Mouse (Mus musculus) adrenal gland, postnatal 4 days (tissue): ENCODE measurements around the gene Adprh. TPM values are rescaled to one million over a fixed set of nuclear protein-coding genes. Genes with fewer than 3 reads are reported as not detected.
"Not testable (repeated sequence)": the region's sequence is repeated elsewhere in the genome, so short reads cannot be mapped to it uniquely, and the experiment has no call there.

Source experiments
- DNase-seq, 2 experiments: peaks; one replicate each; pipeline ENCODE4 v3.0.0; 2021 to 2022; ENCODE audit warnings: low spot score in 2 of 2, mixed read lengths in 2 of 2
- long read RNA-seq, 2 experiments: library from polyadenylated mRNA; stranded (forward); transcript quantifications; one replicate each; pipeline ENCODE4 v2.0.0; 2021
- total RNA-seq, 2 experiments: library from RNA; stranded (reverse); gene quantifications; 2 replicates each; pipeline ENCODE4 v1.2.3; 2021

The Adprh gene
- total RNA-seq = 10 to 100 TPM; 54.7 to 55.4 TPM
- long read RNA-seq, experiment 1, transcript Adprh-201 (4 exons, 2,966 nt) = major isoform, 115 of 129 reads
- long read RNA-seq, experiment 1, partial matches to known transcripts = 3 of 129 reads
- long read RNA-seq, experiment 1, other reads (novel, unspliced or antisense) = 11 of 129 reads
- long read RNA-seq, experiment 2, transcript Adprh-201 (4 exons, 2,966 nt) = major isoform, 197 of 217 reads
- long read RNA-seq, experiment 2, partial matches to known transcripts = 7 of 217 reads
- long read RNA-seq, experiment 2, other reads (novel, unspliced or antisense) = 13 of 217 reads

GRCm38 (mm10) chr16:38452442-38453202 is at the start of gene Adprh:
TSS of gene Adprh (minus strand) at chr16:38452703.
- DNase-seq = peak; percentile 81 to 88

- DNase-seq = no peak
Observed at GRCm38 (mm10) chr16:38496604-38497140, 44.2 kb upstream of the Adprh start.

DNA sequence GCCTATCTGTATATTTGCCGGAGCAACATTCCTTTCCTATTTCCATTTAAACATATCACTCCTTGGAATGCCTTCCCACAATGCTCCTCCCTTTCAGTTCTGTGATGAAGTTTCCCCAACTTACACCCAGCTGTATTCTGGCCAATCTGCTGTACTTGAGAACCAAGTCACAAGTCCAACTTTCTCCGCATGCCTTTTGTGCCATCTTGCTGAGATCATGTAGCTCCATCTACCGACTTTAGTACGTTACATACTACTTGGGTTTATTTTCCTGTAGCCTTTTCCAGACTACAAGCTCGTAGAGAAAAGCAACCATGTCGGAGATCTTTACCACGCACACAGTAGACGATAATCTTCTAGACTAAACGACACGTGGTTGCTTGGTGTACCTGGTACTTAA is 41.4 kb upstream of the Adprh start:
- DNase-seq = no peak

DNA sequence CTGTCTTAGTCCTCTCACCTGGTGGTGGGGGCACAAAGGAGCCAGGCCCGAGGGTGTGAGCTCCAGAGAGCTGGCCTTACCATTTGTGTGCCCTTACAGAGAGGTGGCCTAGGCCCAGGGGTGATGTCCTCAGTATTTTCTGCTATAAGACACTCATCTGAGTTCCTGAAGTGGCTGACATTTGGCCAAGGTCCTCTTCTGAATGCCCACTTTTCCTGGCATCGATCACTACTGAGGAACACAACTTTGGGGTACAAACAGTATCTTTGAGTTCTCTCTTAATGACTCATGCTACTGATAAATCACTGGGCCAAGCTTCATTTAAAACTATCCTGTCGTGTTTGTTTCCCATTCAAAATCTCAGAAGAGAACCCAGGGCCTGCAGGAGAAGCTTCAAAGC is 40.0 kb upstream of the Adprh start:
- DNase-seq = no peak

- DNase-seq = no peak
Observed at GRCm38 (mm10) chr16:38483582-38484309, 31.2 kb upstream of the Adprh start.

GRCm38 (mm10) chr16:38482780-38483562 is 30.5 kb upstream of the Adprh start:
- no peak for DNase-seq

DNA sequence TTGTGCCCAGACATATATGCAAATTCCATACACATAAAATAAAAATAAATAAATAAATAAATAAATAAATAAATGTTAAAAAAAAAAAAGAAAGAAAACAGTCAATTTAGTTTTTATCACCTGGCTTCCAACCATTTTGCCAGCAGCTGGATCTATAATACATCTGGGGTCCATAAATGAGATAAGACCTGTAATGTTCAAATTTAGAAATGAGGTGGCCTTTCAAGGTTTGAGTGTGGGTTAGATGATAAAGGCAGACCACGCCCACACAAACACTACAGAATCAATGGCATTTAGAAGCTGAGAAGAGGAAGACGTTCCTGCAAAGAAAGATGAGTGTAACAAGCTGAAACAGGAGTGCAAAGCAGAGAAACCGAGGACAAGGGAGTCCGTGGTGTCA is 28.8 kb upstream of the Adprh start:
- DNase-seq = no peak

- no peak for DNase-seq
Observed at GRCm38 (mm10) chr16:38478296-38478695, 25.8 kb upstream of the Adprh start.

- DNase-seq = not testable (repeated sequence)
Observed at GRCm38 (mm10) chr16:38477241-38477608, 24.7 kb upstream of the Adprh start.

- DNase-seq = peak in 1 of 2 experiments; percentile 13
Observed at GRCm38 (mm10) chr16:38476312-38477240, 24.1 kb upstream of the Adprh start.

GRCm38 (mm10) chr16:38475681-38476311 is 23.3 kb upstream of the Adprh start:
- no peak for DNase-seq

DNA sequence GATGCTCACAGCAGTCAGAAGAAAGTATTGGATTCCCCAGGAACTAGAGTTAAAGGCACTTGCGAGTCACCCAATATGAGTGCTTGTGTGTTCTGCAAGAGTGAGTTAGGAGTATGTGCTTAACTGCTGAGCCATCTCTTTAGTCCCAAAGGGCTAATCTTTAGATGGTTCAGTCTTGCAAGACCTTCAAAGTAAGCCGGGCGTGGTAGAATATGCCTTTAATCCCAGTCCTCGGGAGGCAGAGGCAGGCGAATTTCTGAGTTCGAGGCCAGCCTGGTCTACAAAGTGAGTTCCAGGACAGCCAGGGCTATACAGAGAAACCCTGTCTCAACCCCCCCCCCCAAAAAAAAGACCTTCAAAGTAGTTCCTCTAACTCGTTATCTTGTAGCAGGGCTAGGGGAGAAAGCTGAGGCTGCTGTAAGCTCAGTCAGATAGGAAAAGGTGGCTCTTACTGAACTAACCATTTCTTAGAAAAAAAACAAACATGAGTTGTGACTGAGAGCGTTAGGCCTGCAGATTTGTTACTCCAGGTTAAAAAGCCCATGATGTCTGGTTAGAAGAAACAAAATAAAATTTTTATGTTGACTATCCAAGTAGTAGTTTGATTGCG is 22.3 kb upstream of the Adprh start:
- no peak for DNase-seq

DNA sequence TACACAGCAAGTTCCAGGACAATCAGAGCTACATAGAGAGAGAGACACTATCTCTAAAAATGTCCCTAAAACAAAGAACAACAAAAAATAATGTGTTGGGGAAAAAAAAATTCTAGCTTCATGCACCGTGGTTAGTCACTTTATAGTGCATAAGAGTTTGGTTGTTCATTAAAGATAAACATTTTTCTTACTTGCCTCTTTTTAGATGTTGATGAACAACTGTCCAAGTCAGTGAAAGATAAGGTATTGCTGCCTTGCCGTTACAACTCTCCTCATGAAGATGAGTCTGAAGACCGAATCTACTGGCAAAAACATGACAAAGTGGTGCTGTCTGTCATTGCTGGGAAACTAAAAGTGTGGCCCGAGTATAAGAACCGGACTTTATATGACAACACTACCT is 21.2 kb upstream of the Adprh start:
- DNase-seq = no peak

- DNase-seq = no peak
Observed at GRCm38 (mm10) chr16:38472507-38472873, 20.0 kb upstream of the Adprh start.

GRCm38 (mm10) chr16:38471697-38472506 is 19.4 kb upstream of the Adprh start:
- DNase-seq = no peak

DNA sequence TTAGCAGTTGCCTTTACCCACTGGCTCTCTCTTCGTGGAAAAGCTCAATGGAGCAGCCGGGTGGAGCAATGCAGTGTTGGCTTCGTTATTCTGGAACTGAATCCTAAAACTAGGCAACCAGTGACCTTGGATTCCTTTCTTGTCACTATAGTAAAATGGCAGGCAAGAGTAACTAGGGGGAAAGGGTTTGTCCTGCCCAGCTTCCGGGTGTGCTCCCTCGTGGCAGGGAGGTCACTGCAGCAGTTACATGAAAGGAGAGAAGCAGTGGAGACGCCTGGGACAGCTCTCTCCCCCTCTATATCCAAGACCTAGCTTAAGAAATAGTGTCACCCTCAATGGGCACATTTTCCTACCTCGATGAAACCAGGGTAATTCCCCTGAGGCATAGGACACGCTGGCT is 16.9 kb upstream of the Adprh start:
- DNase-seq = no peak

- no peak for DNase-seq
Observed at GRCm38 (mm10) chr16:38468706-38469018, 16.2 kb upstream of the Adprh start.
